Mouse (Mus musculus) gastrocnemius, postnatal 4 days (tissue): ENCODE results near the gene Pradc1. TPM values are rescaled to one million over a fixed set of nuclear protein-coding genes. Genes with fewer than 3 reads are reported as not detected.

Source experiments
- DNase-seq, 2 experiments: peaks; one replicate each; pipeline ENCODE4 v3.0.0; 2021 to 2022; ENCODE audit warnings: low spot score in 2 of 2, mixed read lengths in 2 of 2
- total RNA-seq, 2 experiments: library from RNA; stranded (reverse); gene quantifications; 2 replicates each; pipeline ENCODE4 v1.2.3; 2021

Gene Pradc1
- total RNA-seq, 2 experiments from 2014 or later = 27.6 to 28.1 TPM

GRCm38 (mm10) chr6:85399715-85400114 is 52.1 kb downstream of the Pradc1 start:
- DNase-seq = no peak

- no peak for DNase-seq
Observed at GRCm38 (mm10) chr6:85397165-85397564, 54.6 kb downstream of the Pradc1 start.

Other genes starting within 250 kb of the Pradc1 start
- gene Sfxn5, start 118.5 kb downstream of the Pradc1 start, total RNA-seq = 1 to 10 TPM; 4.7 to 5.4 TPM
- 10 to 100 TPM; 49.3 to 50.8 TPM for gene Rab11fip5, start 77.3 kb downstream of the Pradc1 start, total RNA-seq
- gene Noto, start 28.1 kb downstream of the Pradc1 start, total RNA-seq = not detected
- 10 to 100 TPM; 21.6 to 22.7 TPM for gene Smyd5, start 20.0 kb downstream of the Pradc1 start, total RNA-seq
- 100 to 1,000 TPM; 194 to 199 TPM for gene Cct7, start 456 bp downstream of the Pradc1 start, total RNA-seq
- gene Fbxo41, start 51.0 kb upstream of the Pradc1 start, total RNA-seq = under 1 TPM; 0.08 to 0.10 TPM
- not detected for gene Egr4, start 61.6 kb upstream of the Pradc1 start, total RNA-seq
- gene Alms1, start 135.6 kb upstream of the Pradc1 start, total RNA-seq = 1 to 10 TPM; 6.1 to 6.5 TPM